Mouse (Mus musculus): ENCODE results near the gene Cd320. TPM values are rescaled to one million over a fixed set of nuclear protein-coding genes. Genes with fewer than 3 reads are reported as not detected.

Gene Cd320
- 19.6 TPM for polyA plus RNA-seq (2017; shearing (Covaris generic))

GRCm38 (mm10) chr17:33842966-33843795, at the start of gene Cd320:
TSS of gene Cd320 (plus strand) at chr17:33843091.

GRCm38 (mm10) chr17:33810334-33811141, 32.4 kb upstream of the Cd320 start, which contains the start of gene Kank3:
TSS of gene Kank3 (plus strand) at chr17:33810519.

DNA sequence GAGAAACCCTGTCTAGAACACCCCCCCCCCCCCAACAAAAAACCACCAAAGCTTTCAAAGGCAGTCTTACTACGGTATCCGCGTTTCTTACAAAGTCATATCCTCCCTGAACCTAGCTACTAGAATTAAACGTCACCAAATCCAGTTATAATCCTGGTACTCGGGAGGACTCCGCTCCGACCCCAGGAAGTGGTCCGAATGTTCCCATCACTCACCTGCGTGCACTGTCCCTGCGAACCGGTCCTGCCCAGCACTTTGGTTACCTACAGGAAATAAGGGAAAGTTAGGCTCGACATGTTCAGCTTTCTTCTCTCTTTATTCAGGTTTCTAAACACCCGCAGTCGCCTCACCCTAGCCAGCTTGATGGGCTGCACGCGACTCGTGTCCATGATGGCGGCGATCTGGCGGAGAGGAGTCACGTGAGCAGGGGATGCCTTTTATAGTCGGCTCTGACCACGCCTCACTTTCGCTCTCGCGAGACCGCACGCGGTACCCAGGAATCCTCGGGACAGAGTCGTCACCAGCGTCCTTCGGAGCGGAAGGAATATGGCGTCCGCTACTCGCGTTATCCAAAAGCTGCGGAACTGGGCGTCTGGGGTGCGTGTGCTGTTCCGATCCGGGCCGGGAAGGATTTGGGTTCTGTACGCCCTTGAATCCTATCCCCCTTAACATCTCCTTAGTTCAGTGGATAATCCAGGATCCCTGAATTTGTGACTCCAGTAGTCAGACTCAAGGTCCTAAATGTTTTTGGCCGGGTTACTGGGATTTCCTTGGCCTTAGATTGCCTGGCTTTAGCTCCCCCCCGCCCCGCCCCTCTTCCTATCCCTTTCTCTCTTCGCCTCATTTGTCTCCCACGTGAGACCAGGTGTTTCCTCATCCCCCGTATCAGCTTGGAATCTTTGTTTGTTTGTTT, 18.6 kb upstream of the Cd320 start, which contains the start of the genes Rps28 and Ndufa7:
TSS of gene Rps28 (minus strand) at position 479 of the 913 bp plus-strand sequence.
TSS of gene Ndufa7 (plus strand) at position 489 of the 913 bp plus-strand sequence.

DNA sequence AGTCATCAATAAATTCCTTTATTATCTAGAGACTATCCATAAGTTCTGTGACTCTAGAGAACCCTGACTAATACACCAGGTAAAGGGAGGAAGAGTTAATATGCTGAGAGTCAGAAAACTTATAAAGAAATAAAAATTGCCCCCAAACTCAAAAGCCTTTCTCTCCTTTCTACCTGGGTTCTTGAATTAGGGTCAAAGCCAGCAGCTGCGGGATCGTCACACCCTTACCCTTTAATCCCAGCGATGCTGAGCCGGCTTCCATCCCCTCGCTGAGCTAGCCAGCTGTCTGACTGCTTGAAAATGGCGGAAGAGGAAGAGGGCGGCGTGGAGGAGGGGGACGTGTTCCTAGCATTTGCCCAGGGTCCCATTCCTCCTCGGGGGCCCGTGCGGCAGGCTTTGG, 30.6 kb downstream of the Cd320 start, which contains the start of gene Gm7029:
TSS of gene Gm7029 (plus strand) at position 301 of the 400 bp plus-strand sequence.

DNA sequence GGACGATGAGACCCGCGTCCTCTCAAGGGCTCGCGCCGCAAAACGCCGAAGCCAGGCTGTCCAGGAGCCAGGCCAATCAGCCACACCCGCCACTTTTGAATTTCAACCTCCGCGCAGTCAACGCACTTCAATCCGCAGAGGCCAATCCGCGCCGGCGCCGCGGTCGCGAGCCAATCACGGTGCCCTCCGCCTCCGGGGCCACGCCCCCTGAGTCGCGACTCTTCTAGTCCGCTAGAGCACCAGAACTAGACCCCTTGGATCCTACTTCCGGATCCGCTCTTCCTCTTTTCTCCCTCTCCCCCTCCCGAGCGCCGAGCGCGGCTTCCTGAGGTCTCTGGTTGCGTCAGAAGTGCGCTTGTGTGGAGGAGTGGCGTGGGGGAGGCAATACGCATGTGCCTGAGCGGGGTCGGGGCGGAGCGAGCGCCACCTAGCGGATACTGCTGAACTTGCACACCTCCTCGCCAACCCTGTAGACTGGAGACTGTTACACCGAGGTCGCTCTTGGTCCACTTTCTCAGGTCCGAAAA, 47.7 kb downstream of the Cd320 start, which contains the start of gene Kifc1:
TSS of gene Kifc1 (minus strand) at position 129 of the 527 bp plus-strand sequence.

Other genes with a start within 250 kb of the Cd320 start
- gene Zfp414, start 214.0 kb upstream of the Cd320 start, polyA plus RNA-seq (2017; shearing (Covaris generic)): 74.9 TPM
- 2.2 TPM for gene Pram1, start 205.0 kb upstream of the Cd320 start, polyA plus RNA-seq (2017; shearing (Covaris generic))
- gene Hnrnpm, start 156.2 kb upstream of the Cd320 start, polyA plus RNA-seq (2017; shearing (Covaris generic)): 381 TPM
- 122 TPM for gene March2, start 124.4 kb upstream of the Cd320 start, polyA plus RNA-seq (2017; shearing (Covaris generic))
- gene Rab11b, start 82.6 kb upstream of the Cd320 start, polyA plus RNA-seq (2017; shearing (Covaris generic)): 284 TPM
- 4.3 TPM for gene Angptl4, start 61.3 kb upstream of the Cd320 start, polyA plus RNA-seq (2017; shearing (Covaris generic))
- 8.6 TPM for gene Kank3, start 32.6 kb upstream of the Cd320 start, polyA plus RNA-seq (2017; shearing (Covaris generic))
- gene Rps28, start 18.5 kb upstream of the Cd320 start, polyA plus RNA-seq (2017; shearing (Covaris generic)): 904 TPM
- 318 TPM for gene Ndufa7, start 18.5 kb upstream of the Cd320 start, polyA plus RNA-seq (2017; shearing (Covaris generic))
- gene Gm7029, start 30.7 kb downstream of the Cd320 start, polyA plus RNA-seq (2017; shearing (Covaris generic)): not detected
- 9.8 TPM for gene Kifc1, start 47.6 kb downstream of the Cd320 start, polyA plus RNA-seq (2017; shearing (Covaris generic))
- 4.2 TPM for gene Platr17, start 62.0 kb downstream of the Cd320 start, polyA plus RNA-seq (2017; shearing (Covaris generic))
- 123 TPM for gene Daxx, start 66.3 kb downstream of the Cd320 start, polyA plus RNA-seq (2017; shearing (Covaris generic))
- gene Tapbp, start 72.8 kb downstream of the Cd320 start, polyA plus RNA-seq (2017; shearing (Covaris generic)): 644 TPM
- 22.0 TPM for gene Zbtb22, start 72.8 kb downstream of the Cd320 start, polyA plus RNA-seq (2017; shearing (Covaris generic))
- 184 TPM for gene Rgl2, start 86.5 kb downstream of the Cd320 start, polyA plus RNA-seq (2017; shearing (Covaris generic))
- 142 TPM for gene Pfdn6, start 97.3 kb downstream of the Cd320 start, polyA plus RNA-seq (2017; shearing (Covaris generic))
- gene Wdr46, start 97.6 kb downstream of the Cd320 start, polyA plus RNA-seq (2017; shearing (Covaris generic)): 72.1 TPM
- 34.4 TPM for gene B3galt4, start 108.4 kb downstream of the Cd320 start, polyA plus RNA-seq (2017; shearing (Covaris generic))
- 76.7 TPM for gene Vps52, start 112.7 kb downstream of the Cd320 start, polyA plus RNA-seq (2017; shearing (Covaris generic))
- 2,208 TPM for gene Rps18, start 112.9 kb downstream of the Cd320 start, polyA plus RNA-seq (2017; shearing (Covaris generic))
- gene H2-K1, start 157.3 kb downstream of the Cd320 start, polyA plus RNA-seq (2017; shearing (Covaris generic)): 11,991 TPM
- 35.8 TPM for gene Ring1, start 181.6 kb downstream of the Cd320 start, polyA plus RNA-seq (2017; shearing (Covaris generic))
- gene H2-Ke6, start 185.0 kb downstream of the Cd320 start, polyA plus RNA-seq (2017; shearing (Covaris generic)): 310 TPM
- gene Slc39a7, start 188.6 kb downstream of the Cd320 start, polyA plus RNA-seq (2017; shearing (Covaris generic)): 128 TPM
- gene Rxrb, start 188.7 kb downstream of the Cd320 start, polyA plus RNA-seq (2017; shearing (Covaris generic)): 72.5 TPM
- 3.9 TPM for gene Col11a2, start 196.3 kb downstream of the Cd320 start, polyA plus RNA-seq (2017; shearing (Covaris generic))
- gene H2-Oa, start 249.2 kb downstream of the Cd320 start, polyA plus RNA-seq (2017; shearing (Covaris generic)): 27.0 TPM

All from CD4-positive, CD25-positive, alpha-beta regulatory T cell (primary cell).